Mouse (Mus musculus) heart, embryonic 12.5 days (tissue): ENCODE results near the gene Pimreg. TPM values are rescaled to one million over a fixed set of nuclear protein-coding genes. Genes with fewer than 3 reads are reported as not detected.

Source experiments
- ATAC-seq: fragments of 200-750 bp; cut with Nextera tagmentation; 2 replicates; pipeline ENCODE4 v1.8.0; 2017; ENCODE audit warnings: moderate TSS enrichment, moderate library complexity; ENCODE audit not compliant: insufficient number of reproducible peaks, low FRiP score
- H3K27ac ChIP-seq: fragments of 300-500 bp; sonication (generic); 2 replicates; pipeline ENCODE4 v1.5.1; 2016; ENCODE audit warnings: mild to moderate bottlenecking, moderate library complexity; ENCODE audit not compliant: poor library complexity, severe bottlenecking
- H3K27me3 ChIP-seq: fragments of 300-500 bp; sonication (generic); replicated peaks from 2 replicates; pipeline ENCODE4 v1.6.1; 2016; ENCODE audit warnings: mild to moderate bottlenecking, moderate library complexity
- H3K36me3 ChIP-seq: fragments of 300-500 bp; sonication (generic); 2 replicates; pipeline ENCODE4 v1.6.1; 2016; ENCODE audit warnings: mild to moderate bottlenecking, moderate library complexity
- H3K4me1 ChIP-seq: fragments of 300-500 bp; sonication (generic); replicated peaks from 2 replicates; pipeline ENCODE4 v1.6.1; 2016; ENCODE audit warnings: mild to moderate bottlenecking
- H3K4me2 ChIP-seq: fragments of 300-500 bp; sonication (generic); 2 replicates; pipeline ENCODE4 v1.6.1; 2016; ENCODE audit warnings: mild to moderate bottlenecking, moderate library complexity
- H3K4me3 ChIP-seq: fragments of 300-500 bp; sonication (generic); 2 replicates; pipeline ENCODE4 v1.5.1; 2016; ENCODE audit warnings: mild to moderate bottlenecking
- H3K9ac ChIP-seq: fragments of 300-500 bp; sonication (generic); 2 replicates; pipeline ENCODE4 v1.6.1; 2016; ENCODE audit warnings: mild to moderate bottlenecking, moderate library complexity
- H3K9me3 ChIP-seq: fragments of 300-500 bp; sonication (generic); replicated peaks from 2 replicates; pipeline ENCODE4 v1.6.1; 2016; ENCODE audit warnings: mild to moderate bottlenecking, moderate library complexity
- WGBS: fragments of 180-500 bp; shearing (Covaris S2); methylation state at CpG from one replicate; pipeline ENCODE4 v1.1.7; 2016; 5-methylcytosine and 5-hydroxymethylcytosine counted together
- polyA plus RNA-seq: library from polyadenylated mRNA; unstranded; fragments of >200 nt; fragmentation: Nextera tagmentation; extraction: Ambion mirVana; gene quantifications from 2 replicates; pipeline ENCODE4 v1.2.1, GENCODE M21; 2016

The Pimreg gene
- polyA plus RNA-seq, 1 experiment from 2014 or later: 90.6 TPM

DNA sequence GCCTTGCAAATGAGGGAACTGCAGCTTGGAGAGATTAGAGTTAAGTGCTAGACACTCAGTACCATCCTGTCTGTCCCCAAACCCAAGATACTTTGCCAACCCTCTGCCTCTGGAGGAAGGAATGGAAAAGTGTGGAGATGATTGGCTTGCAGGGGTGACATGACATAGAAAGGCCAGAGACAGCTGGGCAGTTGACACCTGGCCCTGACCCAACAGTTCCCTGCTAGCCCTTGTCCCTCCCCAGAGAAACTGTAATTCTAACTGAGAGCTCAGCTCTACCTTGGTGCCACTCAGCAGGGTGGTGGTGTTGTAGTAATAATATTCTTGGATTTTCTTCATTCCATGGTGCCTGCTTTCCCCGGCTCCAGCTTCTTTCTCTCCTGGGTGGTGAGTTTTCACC lies 29.9 kb upstream of the Pimreg start:
- no peak overlapping the region for H3K4me2 ChIP-seq

DNA sequence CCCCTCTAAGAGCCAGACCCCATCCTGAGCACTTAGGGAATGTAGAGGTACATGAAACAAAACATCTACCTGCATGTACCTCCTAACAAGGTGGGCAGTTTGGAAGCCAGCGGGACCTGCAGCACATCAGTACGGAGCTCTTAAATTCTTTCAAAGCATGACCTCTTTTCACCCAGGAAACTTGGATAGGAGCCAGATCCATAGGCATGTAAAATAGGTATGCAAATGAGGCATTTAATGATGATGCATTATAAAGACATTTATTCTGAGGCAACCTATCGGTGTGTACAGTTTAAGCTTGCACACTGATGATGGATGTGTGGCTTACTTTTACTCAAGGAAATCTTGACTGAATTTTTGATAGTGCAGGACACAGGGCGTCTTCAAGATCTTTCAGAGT lies 27.2 kb upstream of the Pimreg start:
- H3K4me1 ChIP-seq: peaks cover 8% of the 10 kb centered on the region; the same call in 1 of the 2 replicates
- no peak overlapping the region for H3K4me3 ChIP-seq
- H3K27ac ChIP-seq: no peak overlapping the region
- no peak for ATAC-seq
- no peak overlapping the region for H3K9ac ChIP-seq
- no peak overlapping the region for H3K4me2 ChIP-seq
- WGBS: 79% methylated on average over 4 of the region's 4 CpGs
- no peaks in the 10 kb centered on the region for H3K9me3 ChIP-seq
- no peaks in the 10 kb centered on the region for H3K36me3 ChIP-seq
- peaks cover 3% of the 10 kb centered on the region; the same call in 1 of the 2 replicates for H3K27me3 ChIP-seq

More for the DNA sequence above, 29.9 kb upstream of the Pimreg start:
- no peak overlapping the region for H3K9ac ChIP-seq
- no peaks in the 10 kb centered on the region for H3K9me3 ChIP-seq
- H3K4me1 ChIP-seq: peaks cover 16% of the 10 kb centered on the region; the same call in 1 of the 2 replicates
- H3K27me3 ChIP-seq: peaks cover 3% of the 10 kb centered on the region; the same call in 1 of the 2 replicates
- H3K36me3 ChIP-seq: no peaks in the 10 kb centered on the region
- H3K4me3 ChIP-seq: no peak overlapping the region
- H3K27ac ChIP-seq: no peak overlapping the region
- WGBS: 56% methylated on average over 1 of the region's 1 CpGs
- ATAC-seq: no peak

DNA sequence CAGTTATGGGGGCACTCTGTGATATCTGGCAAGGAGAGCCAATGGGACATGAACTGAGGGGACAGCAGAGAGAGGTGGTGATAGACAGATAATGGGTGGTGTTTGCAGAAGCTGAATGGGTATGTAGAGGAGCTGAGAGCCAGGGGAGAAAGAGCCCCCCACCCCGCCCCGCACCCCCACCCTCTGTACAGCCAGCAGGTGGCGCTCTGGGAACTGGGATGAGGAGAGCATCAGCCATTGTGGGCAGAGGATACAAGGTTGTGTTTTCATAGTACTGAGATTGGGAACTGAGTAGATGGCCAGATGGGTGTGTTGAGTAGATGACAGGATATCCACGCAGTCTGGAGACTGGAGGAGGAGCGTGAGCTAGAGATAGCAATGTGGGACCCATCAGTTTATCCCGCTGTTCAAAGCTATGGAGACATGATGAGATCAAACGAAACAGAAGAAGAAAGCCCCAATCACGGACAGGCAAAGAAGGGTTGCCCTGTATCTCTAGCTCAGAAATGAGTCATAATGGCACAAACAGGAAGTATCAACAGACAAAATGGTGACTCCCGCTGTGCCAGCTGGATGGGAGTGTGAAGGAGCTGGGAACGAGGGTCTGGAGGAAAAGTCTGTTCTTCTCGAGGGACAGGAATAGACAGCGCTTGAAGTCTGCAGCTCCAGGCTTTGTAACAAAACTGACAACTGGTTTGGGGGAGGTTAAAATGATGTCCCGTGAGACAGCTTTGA lies 25.1 kb upstream of the Pimreg start:
- no peaks in the 10 kb centered on the region for H3K36me3 ChIP-seq
- no peak overlapping the region for H3K4me2 ChIP-seq
- no peak overlapping the region for H3K9ac ChIP-seq
- no peak for ATAC-seq
- H3K4me1 ChIP-seq: 0 out of 2 replicates have a peak, but pooled peaks cover 7% of the 10 kb centered on the region
- WGBS: 74% methylated on average over 13 of the region's 13 CpGs
- H3K27me3 ChIP-seq: no peaks in the 10 kb centered on the region
- no peak overlapping the region for H3K4me3 ChIP-seq
- H3K9me3 ChIP-seq: no peaks in the 10 kb centered on the region
- H3K27ac ChIP-seq: no peak overlapping the region

DNA sequence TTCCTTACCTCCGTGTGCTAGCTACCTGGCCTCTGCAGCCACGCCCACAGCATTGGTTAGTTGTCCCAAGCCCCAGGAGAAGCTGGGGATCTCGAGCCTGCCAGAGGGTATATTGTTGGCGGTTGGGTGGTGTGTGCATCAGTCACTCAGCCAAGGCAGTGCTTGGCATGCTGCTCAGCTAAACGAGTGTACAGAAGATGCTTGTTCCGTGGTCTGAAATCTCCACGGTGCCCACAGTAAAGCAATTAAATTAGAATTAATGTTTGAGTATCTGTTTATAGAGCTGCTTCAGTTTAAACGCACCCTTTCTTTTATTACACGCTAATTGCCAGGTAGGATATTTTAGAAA lies 24.6 kb upstream of the Pimreg start:
- no peak overlapping the region for H3K27ac ChIP-seq
- no peaks in the 10 kb centered on the region for H3K36me3 ChIP-seq
- no peak for ATAC-seq
- no peak overlapping the region for H3K9ac ChIP-seq
- 0 out of 2 replicates have a peak, but pooled peaks cover 10% of the 10 kb centered on the region for H3K4me1 ChIP-seq
- 76% methylated on average over 9 of the region's 9 CpGs for WGBS
- H3K9me3 ChIP-seq: no peaks in the 10 kb centered on the region
- H3K27me3 ChIP-seq: no peaks in the 10 kb centered on the region
- H3K4me2 ChIP-seq: no peak overlapping the region
- no peak overlapping the region for H3K4me3 ChIP-seq

DNA sequence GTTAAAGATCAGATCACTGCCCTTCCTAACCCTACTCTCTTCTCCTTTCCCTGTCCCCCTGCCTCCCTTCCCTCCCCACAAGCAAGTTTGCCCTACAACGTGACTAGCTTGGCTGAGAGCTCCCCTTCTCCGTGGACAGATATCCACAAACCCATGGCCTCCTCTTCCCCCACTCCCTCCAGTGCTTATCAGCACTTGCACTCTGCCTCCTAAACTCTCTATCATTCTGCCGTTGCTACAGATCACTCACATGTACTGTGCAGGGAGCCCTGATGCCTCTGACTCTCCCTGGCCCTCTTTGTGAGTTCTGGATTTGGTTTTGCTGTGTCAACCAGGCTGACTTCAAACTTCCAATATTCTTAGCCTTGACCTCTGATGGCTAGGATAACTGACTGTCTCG lies 20.8 kb upstream of the Pimreg start:
- no peak overlapping the region for H3K9ac ChIP-seq
- H3K4me3 ChIP-seq: no peak overlapping the region
- H3K4me1 ChIP-seq: peaks cover 17% of the 10 kb centered on the region
- H3K27ac ChIP-seq: no peak overlapping the region
- no peak for ATAC-seq
- WGBS: 32% methylated on average over 4 of the region's 4 CpGs
- no peaks in the 10 kb centered on the region for H3K36me3 ChIP-seq
- H3K27me3 ChIP-seq: no peaks in the 10 kb centered on the region
- H3K4me2 ChIP-seq: no peak overlapping the region
- H3K9me3 ChIP-seq: no peaks in the 10 kb centered on the region

DNA sequence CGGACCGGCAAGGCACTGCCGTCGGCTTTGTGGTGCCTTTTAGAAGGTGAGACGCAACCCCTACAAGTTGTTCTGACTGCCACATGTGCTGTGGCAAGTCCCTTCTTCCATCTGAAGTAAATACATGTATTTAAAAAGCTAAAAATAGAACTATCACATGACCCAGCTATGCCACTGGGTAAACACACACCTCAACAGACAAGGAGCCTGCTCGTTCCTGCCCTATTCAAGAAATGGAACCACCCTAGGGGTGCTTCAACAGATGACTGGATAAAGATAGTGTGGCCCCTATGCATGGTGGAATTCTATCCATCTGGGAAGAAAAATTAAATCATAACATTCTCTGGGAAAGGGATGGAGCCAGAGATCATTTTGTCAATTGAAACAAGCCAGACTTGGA lies 19.0 kb upstream of the Pimreg start:
- peaks cover 17% of the 10 kb centered on the region for H3K4me1 ChIP-seq
- 75% methylated on average over 6 of the region's 6 CpGs for WGBS
- H3K4me3 ChIP-seq: no peak overlapping the region
- H3K27ac ChIP-seq: no peak overlapping the region
- no peak overlapping the region for H3K4me2 ChIP-seq
- peaks cover 6% of the 10 kb centered on the region; the same call in 1 of the 2 replicates for H3K27me3 ChIP-seq
- H3K36me3 ChIP-seq: no peaks in the 10 kb centered on the region
- H3K9ac ChIP-seq: no peak overlapping the region
- no peaks in the 10 kb centered on the region for H3K9me3 ChIP-seq
- ATAC-seq: no peak

DNA sequence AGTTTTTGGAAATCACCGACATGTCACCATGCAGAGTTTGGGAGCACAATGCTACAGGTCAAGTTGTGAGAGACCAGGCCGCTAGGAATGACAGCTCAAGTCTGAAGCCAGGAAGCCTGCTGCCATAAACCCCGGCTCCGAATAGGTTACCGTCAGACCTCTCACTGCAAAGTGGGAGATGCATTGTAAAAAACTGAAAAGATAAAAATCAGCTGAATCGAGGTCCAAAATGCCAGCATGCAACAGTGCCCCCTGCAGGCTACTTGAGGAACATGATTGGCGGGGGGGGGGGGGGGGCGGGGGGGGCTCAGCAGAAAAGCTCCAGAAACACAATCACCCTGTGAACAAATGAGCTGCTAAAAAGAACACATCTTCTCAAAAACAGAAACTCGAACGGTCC lies 18.3 kb upstream of the Pimreg start:
- no peak for ATAC-seq
- Histone ChIP-seq H3K4me2 (no peak overlapping the region), H3K9ac (no peak overlapping the region), H3K4me1 (peaks cover 17% of the 10 kb centered on the region), H3K27ac (no peak overlapping the region), H3K9me3 (no peaks in the 10 kb centered on the region), H3K4me3 (no peak overlapping the region), H3K27me3 (peaks cover 9% of the 10 kb centered on the region; the same call in 1 of the 2 replicates), H3K36me3 (no peaks in the 10 kb centered on the region)
- 48% methylated on average over 10 of the region's 10 CpGs for WGBS

DNA sequence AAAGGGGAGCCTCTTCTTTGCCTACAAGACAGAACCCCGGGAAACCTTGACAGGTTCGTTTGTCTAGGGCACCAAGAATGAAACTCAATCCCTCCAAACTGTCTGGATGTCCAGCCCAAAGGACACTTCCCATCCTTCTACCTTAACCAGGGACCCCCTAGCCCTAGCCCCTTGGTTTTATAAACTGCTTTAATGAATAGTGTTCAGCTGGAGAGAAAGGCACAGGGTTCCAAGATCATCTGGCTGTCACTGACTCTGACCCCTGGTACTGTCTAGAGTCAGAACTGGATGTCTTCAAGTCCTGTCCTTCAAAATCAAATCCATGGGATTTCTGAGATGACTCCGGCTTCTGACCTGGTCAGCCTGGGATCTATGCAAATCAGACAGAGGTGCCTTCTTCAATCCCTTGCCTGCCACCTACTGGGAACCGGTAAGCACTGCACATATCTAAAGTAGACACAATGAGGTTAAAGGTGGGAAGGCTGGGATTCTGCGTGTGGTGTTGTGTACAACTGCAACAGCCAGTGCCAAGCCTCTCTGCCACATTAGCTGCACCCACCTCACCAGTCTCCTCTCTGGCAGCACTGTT lies 17.5 kb upstream of the Pimreg start:
- Histone ChIP-seq H3K9ac (no peak overlapping the region), H3K27ac (no peak overlapping the region), H3K9me3 (no peaks in the 10 kb centered on the region), H3K4me3 (no peak overlapping the region), H3K36me3 (no peaks in the 10 kb centered on the region), H3K4me2 (no peak overlapping the region), H3K4me1 (peaks cover 17% of the 10 kb centered on the region), H3K27me3 (peaks cover 15% of the 10 kb centered on the region; the same call in 1 of the 2 replicates)
- WGBS: 30% methylated on average over 5 of the region's 5 CpGs
- no peak for ATAC-seq

DNA sequence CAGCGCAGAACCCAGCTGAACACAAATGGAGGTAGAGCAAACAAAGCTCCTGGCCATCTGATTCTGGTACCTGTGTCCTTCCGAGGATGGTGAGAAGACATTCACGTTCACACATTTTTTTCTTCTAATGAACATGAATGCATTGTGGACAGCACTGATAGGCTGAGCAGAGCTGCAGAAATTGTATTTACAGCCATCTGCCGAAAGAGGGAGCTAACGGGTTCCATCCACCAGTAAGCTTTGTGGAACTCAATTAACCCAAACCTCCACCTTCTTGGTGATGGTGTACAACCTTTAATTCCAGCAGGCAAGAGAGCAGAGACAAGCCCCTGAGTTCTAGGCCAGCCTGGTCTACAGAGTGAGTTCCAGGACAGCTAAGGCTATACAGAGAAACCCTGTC lies 16.0 kb upstream of the Pimreg start:
- H3K27me3 ChIP-seq: peaks cover 31% of the 10 kb centered on the region
- H3K9ac ChIP-seq: no peak overlapping the region
- H3K9me3 ChIP-seq: no peaks in the 10 kb centered on the region
- H3K4me3 ChIP-seq: no peak overlapping the region
- no peak overlapping the region for H3K4me2 ChIP-seq
- no peaks in the 10 kb centered on the region for H3K36me3 ChIP-seq
- no peak for ATAC-seq
- no peak overlapping the region for H3K27ac ChIP-seq
- H3K4me1 ChIP-seq: peaks cover 16% of the 10 kb centered on the region
- WGBS: 33% methylated on average over 5 of the region's 5 CpGs

DNA sequence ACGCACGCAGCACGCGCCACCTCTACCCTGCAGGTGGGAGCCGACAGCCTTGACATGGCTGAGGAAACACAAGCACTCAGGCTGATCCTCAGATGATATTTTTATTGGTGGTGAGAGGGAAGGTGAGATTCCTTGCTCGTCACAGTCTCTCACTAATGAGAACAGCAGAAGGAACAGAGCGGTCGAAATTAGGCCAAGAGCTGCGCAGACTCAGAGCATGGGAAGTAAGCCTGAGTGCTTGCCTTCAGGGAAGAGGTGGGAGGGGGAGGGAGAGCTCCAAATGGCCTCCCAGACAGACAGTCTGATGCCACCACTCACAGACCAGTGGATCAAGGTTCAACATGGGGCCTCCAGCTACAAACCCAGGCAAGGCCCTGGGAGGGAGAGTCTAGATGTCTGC lies 15.3 kb upstream of the Pimreg start:
- H3K36me3 ChIP-seq: no peaks in the 10 kb centered on the region
- WGBS: 82% methylated on average over 9 of the region's 9 CpGs

DNA sequence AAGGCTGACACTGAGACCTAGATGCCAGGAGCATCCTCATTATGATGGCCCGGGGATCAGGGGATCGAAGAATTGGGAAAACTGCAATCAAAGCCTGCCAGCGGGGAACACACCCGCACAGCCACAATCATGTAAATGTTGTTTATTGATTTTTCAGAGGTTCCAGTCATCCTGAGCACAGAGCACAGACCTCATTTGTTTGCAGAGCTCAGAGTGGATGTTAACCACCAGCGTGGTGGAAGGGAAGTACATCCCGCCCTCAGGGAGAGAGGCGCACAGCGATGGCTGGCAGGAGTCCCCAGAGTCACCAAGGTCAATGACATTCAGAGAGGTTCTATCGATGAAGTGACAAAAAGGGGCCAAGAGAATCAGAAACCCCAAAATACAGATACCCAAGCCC lies 14.0 kb upstream of the Pimreg start:
- no peak for ATAC-seq
- H3K9ac ChIP-seq: no peak overlapping the region
- WGBS: 86% methylated on average over 9 of the region's 9 CpGs
- H3K4me3 ChIP-seq: no peak overlapping the region
- peaks cover 31% of the 10 kb centered on the region for H3K27me3 ChIP-seq
- H3K4me1 ChIP-seq: peaks cover 22% of the 10 kb centered on the region
- no peak overlapping the region for H3K27ac ChIP-seq
- H3K36me3 ChIP-seq: no peaks in the 10 kb centered on the region
- no peak overlapping the region for H3K4me2 ChIP-seq
- no peaks in the 10 kb centered on the region for H3K9me3 ChIP-seq

More for the DNA sequence above, 15.3 kb upstream of the Pimreg start:
- H3K4me1 ChIP-seq: peaks cover 17% of the 10 kb centered on the region
- no peak overlapping the region for H3K4me3 ChIP-seq
- ATAC-seq: no peak
- no peak overlapping the region for H3K27ac ChIP-seq
- H3K4me2 ChIP-seq: no peak overlapping the region
- H3K9ac ChIP-seq: no peak overlapping the region
- H3K9me3 ChIP-seq: no peaks in the 10 kb centered on the region
- peaks cover 31% of the 10 kb centered on the region for H3K27me3 ChIP-seq
